Mouse (Mus musculus) forebrain, embryonic 14.5 days (tissue): ENCODE results near the gene Borcs6. TPM values are rescaled to one million over a fixed set of nuclear protein-coding genes. Genes with fewer than 3 reads are reported as not detected.

Experiments
- ATAC-seq: fragments of 200-750 bp; cut with Nextera tagmentation; 2 replicates; pipeline ENCODE4 v1.8.0; 2017; ENCODE audit warnings: mild to moderate bottlenecking, moderate library complexity
- DNase-seq: peaks from one replicate; pipeline ENCODE4 v3.0.0-alpha.2; 2015; ENCODE audit warnings: low spot score
- H3K27ac ChIP-seq: fragments of 300-500 bp; sonication (generic); 2 replicates; pipeline ENCODE4 v1.5.1; 2014; ENCODE audit warnings: low read depth, mild to moderate bottlenecking, control low read depth, low read length, moderate library complexity
- H3K27me3 ChIP-seq: fragments of 300-500 bp; sonication (generic); replicated peaks from 2 replicates; pipeline ENCODE4 v1.6.1; 2014; ENCODE audit warnings: low read length, control low read depth, mixed read lengths; ENCODE audit not compliant: control insufficient read depth, insufficient read depth
- H3K36me3 ChIP-seq: fragments of 300-500 bp; sonication (generic); 2 replicates; pipeline ENCODE4 v1.6.1; 2014; ENCODE audit warnings: low read length, control low read depth; ENCODE audit not compliant: control insufficient read depth, insufficient read depth
- H3K4me1 ChIP-seq: fragments of 300-500 bp; sonication (generic); 2 replicates; pipeline ENCODE4 v1.6.1; 2014; ENCODE audit warnings: antibody characterized with exemption, low read length, control low read depth; ENCODE audit not compliant: control insufficient read depth, insufficient read depth
- H3K4me2 ChIP-seq: fragments of 300-500 bp; sonication (generic); 2 replicates; pipeline ENCODE4 v1.6.1; 2014; ENCODE audit warnings: mild to moderate bottlenecking, control low read depth, low read length
- H3K4me3 ChIP-seq: fragments of 300-500 bp; sonication (generic); 2 replicates; pipeline ENCODE4 v1.5.1; 2014; ENCODE audit warnings: low read depth, low read length, control low read depth
- H3K9ac ChIP-seq: fragments of 300-500 bp; sonication (generic); 2 replicates; pipeline ENCODE4 v1.6.1; 2014; ENCODE audit warnings: mild to moderate bottlenecking, low read length, control low read depth, moderate library complexity
- H3K9me3 ChIP-seq: fragments of 300-500 bp; sonication (generic); replicated peaks from 2 replicates; pipeline ENCODE4 v1.6.1; 2016; ENCODE audit warnings: low read length, control low read depth, mixed read lengths; ENCODE audit not compliant: control insufficient read depth
- WGBS: fragments of 180-500 bp; shearing (Covaris S2); extraction: QIAGEN DNeasy Blood & Tissue Kit; methylation state at CpG from one replicate; pipeline ENCODE4 v1.1.7; 2014; 5-methylcytosine and 5-hydroxymethylcytosine counted together
- polyA plus RNA-seq: library from polyadenylated mRNA; unstranded; fragments of >200 nt; fragmentation: Nextera tagmentation; extraction: Ambion mirVana; gene quantifications from 2 replicates; pipeline ENCODE4 v1.2.1, GENCODE M21; 2014

Gene Borcs6
- polyA plus RNA-seq, 1 experiment from 2014 or later, result 10.7 TPM

DNA sequence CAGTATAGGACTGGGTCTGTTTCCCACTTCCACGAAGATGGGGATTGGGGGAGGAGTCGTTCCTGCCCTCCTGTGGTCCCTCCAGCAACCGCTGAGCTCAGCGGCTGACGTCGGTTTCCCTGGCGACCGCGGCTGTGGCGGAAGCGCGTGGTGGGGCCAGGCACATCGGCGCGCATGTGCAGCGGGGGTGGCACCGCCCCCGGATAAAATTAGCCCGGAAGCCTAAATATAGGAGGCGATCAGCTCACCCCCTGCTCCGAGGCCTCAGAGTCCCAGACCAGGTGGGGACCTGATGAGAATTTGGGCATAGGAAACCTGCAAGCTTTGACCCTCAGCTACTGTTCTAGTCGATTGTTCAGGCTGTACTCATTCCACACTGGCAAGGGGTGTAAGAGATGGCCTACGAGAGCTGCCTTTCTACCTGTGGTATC, 40.4 kb downstream of the Borcs6 start:
- peak overlapping the region; percentile 84 for H3K4me2 ChIP-seq
- H3K36me3 ChIP-seq, result peaks cover 41% of the 10 kb centered on the region
- WGBS, result under 1% methylated on average over 23 of the region's 23 CpGs

DNA sequence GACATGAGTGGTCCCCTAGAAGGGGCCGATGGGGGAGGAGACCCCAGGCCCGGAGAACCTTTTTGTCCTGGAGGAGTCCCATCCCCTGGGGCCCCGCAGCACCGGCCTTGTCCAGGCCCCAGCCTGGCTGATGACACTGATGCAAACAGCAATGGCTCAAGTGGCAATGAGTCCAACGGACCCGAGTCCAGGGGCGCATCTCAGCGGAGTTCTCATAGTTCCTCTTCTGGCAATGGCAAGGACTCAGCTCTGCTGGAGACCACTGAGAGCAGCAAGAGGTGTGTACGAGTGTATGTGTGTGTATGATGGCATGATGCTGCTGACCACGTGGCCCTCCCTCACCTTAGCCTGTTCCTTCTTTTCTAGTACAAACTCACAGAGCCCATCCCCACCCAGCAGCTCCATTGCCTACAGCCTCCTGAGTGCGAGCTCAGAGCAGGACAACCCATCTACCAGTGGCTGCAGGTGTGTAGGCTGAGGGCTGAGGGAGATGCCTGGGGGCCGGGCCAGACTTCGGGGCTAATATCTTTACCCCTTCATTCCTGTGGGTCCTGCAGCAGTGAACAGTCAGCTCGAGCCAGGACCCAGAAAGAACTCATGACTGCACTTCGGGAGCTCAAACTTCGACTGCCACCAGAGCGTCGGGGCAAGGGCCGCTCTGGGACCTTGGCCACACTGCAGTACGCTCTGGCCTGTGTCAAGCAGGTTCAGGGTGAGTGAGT, 41.3 kb downstream of the Borcs6 start:
- Histone ChIP-seq H3K9me3 (no peaks in the 10 kb centered on the region), H3K36me3 (peaks cover 49% of the 10 kb centered on the region), H3K27ac (no peak overlapping the region), H3K4me3 (no peak overlapping the region), H3K27me3 (no peaks in the 10 kb centered on the region), H3K4me1 (peaks cover 33% of the 10 kb centered on the region), H3K9ac (no peak overlapping the region), H3K4me2 (peak overlapping the region; percentile 84)
- WGBS, result 92% methylated on average over 20 of the region's 20 CpGs
- DNase-seq, result no peak
- ATAC-seq, result no peak

More for the DNA sequence above, 40.4 kb downstream of the Borcs6 start:
- DNase-seq (peak; percentile 90), ATAC-seq (peak; percentile 29)
- Histone ChIP-seq H3K9me3 (no peaks in the 10 kb centered on the region), H3K4me3 (peak overlapping the region; percentile 46), H3K27ac (peak overlapping the region; percentile 63), H3K4me1 (peaks cover 40% of the 10 kb centered on the region), H3K9ac (peak overlapping the region; percentile 71), H3K27me3 (no peaks in the 10 kb centered on the region)

DNA sequence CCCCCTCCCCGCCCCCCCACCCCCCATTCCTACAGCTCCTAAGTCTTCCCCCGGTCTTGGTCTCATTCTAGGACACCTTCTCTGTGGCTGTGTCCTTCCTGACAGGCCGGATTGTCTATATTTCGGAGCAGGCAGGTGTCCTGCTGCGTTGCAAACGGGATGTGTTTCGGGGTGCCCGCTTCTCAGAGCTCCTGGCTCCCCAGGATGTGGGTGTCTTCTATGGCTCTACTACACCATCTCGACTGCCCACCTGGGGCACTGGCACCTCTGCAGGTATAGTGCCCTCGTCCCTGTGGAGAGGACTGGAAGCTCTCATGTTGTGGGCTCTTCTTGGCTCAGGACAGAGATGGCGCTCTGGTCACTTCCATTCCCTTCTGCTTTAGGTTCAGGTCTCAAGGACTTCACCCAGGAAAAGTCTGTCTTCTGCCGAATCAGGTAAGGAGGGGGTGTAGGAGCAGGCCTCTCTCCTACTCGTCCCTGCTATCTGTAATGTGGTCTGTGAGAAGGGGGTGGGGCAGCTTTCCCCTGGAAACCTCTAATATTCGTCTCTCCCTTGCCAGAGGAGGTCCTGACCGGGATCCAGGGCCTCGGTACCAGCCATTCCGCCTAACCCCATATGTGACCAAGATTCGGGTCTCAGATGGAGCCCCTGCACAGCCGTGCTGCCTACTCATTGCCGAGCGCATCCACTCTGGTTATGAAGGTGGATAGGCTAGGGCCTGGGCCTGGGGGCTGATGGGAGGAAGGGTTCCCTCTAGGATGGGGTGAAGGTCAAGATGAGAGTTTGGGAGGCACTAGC, 42.3 kb downstream of the Borcs6 start:
- Histone ChIP-seq H3K36me3 (peaks cover 59% of the 10 kb centered on the region), H3K9me3 (no peaks in the 10 kb centered on the region), H3K27ac (no peak overlapping the region), H3K4me1 (peaks cover 25% of the 10 kb centered on the region), H3K4me3 (no peak overlapping the region), H3K27me3 (no peaks in the 10 kb centered on the region), H3K9ac (no peak overlapping the region), H3K4me2 (no peak overlapping the region)
- ATAC-seq (no peak), DNase-seq (no peak)
- WGBS, result 89% methylated on average over 21 of the region's 21 CpGs

DNA sequence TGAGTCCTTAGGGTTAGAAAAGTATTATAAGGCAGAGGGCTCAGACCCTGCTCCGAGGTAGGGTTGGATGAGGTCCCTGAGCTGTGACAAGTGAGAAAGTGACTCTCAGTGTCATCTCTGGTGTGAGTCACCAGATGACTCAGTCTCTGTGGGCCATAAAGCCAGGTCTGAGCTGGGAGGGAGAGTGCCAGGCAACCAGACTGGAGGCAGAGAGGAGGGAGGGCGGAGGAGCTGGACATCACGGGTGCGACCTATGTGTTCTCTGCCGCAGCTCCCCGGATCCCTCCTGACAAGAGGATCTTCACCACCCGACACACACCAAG, 42.8 kb downstream of the Borcs6 start:
- no peak overlapping the region for H3K27ac ChIP-seq
- ATAC-seq, result no peak
- H3K9me3 ChIP-seq, result no peaks in the 10 kb centered on the region
- H3K9ac ChIP-seq, result no peak overlapping the region
- no peaks in the 10 kb centered on the region for H3K27me3 ChIP-seq
- DNase-seq, result no peak
- 93% methylated on average over 7 of the region's 7 CpGs for WGBS
- H3K4me1 ChIP-seq, result peaks cover 21% of the 10 kb centered on the region
- H3K4me3 ChIP-seq, result no peak overlapping the region
- no peak overlapping the region for H3K4me2 ChIP-seq
- peaks cover 65% of the 10 kb centered on the region for H3K36me3 ChIP-seq

DNA sequence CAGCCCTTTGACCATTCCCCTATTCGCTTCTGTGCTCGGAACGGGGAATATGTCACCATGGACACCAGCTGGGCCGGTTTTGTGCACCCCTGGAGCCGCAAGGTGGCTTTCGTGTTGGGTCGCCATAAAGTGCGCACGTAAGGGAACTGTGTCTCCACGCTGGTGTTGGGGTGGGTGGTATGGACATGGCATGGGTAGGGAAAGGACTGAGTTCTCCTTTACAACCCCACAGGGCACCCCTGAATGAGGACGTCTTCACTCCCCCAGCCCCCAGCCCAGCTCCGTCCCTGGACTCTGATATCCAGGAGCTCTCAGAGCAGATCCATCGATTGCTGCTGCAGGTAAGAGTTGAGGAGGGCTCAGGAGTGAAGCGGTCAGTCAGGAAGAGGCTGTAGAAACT, 43.6 kb downstream of the Borcs6 start:
- no peak overlapping the region for H3K27ac ChIP-seq
- H3K9me3 ChIP-seq, result no peaks in the 10 kb centered on the region
- WGBS, result 91% methylated on average over 14 of the region's 14 CpGs
- no peaks in the 10 kb centered on the region for H3K27me3 ChIP-seq
- ATAC-seq (no peak), DNase-seq (no peak)
- no peak overlapping the region for H3K4me2 ChIP-seq
- no peak overlapping the region for H3K4me3 ChIP-seq
- H3K9ac ChIP-seq, result no peak overlapping the region
- peaks cover 72% of the 10 kb centered on the region for H3K36me3 ChIP-seq
- peaks cover 13% of the 10 kb centered on the region for H3K4me1 ChIP-seq

GRCm38 (mm10) chr11:69103531-69104435, 44.3 kb downstream of the Borcs6 start:
- Histone ChIP-seq H3K9me3 (no peaks in the 10 kb centered on the region), H3K27ac (no peak overlapping the region), H3K4me1 (peaks cover 7% of the 10 kb centered on the region), H3K27me3 (no peaks in the 10 kb centered on the region), H3K4me2 (no peak overlapping the region), H3K36me3 (peaks cover 79% of the 10 kb centered on the region), H3K9ac (no peak overlapping the region), H3K4me3 (no peak overlapping the region)
- DNase-seq (no peak), ATAC-seq (no peak)
- WGBS, result 93% methylated on average over 15 of the region's 15 CpGs

DNA sequence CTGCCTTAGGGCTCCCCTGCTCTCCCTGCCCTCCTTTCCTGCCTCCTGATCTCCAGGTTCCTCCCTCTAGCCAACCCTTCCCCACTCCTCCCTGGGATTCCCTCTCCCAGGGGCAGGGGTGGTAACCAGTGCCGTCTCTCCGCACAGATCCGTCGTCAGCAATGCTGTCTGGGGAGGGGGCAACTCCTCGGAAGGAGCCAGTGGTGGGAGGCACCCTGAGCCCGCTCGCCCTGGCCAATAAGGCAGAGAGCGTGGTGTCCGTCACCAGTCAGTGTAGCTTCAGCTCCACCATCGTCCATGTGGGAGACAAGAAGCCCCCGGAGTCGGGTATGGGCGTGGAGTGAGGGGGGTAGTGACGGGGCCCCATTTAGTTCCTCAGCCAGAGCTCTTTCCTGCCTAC, 45.0 kb downstream of the Borcs6 start:
- H3K4me1 ChIP-seq, result peaks cover 2% of the 10 kb centered on the region
- H3K27me3 ChIP-seq, result no peaks in the 10 kb centered on the region
- H3K4me3 ChIP-seq, result no peak overlapping the region
- no peak overlapping the region for H3K9ac ChIP-seq
- DNase-seq, result no peak
- H3K4me2 ChIP-seq, result no peak overlapping the region
- no peak overlapping the region for H3K27ac ChIP-seq
- H3K36me3 ChIP-seq, result peaks cover 86% of the 10 kb centered on the region
- ATAC-seq, result no peak
- H3K9me3 ChIP-seq, result no peaks in the 10 kb centered on the region
- 89% methylated on average over 14 of the region's 14 CpGs for WGBS

GRCm38 (mm10) chr11:69105227-69105626, 45.7 kb downstream of the Borcs6 start:
- Histone ChIP-seq H3K36me3 (peaks cover 88% of the 10 kb centered on the region), H3K4me2 (no peak overlapping the region), H3K4me3 (no peak overlapping the region), H3K4me1 (no peaks in the 10 kb centered on the region), H3K27ac (no peak overlapping the region), H3K27me3 (no peaks in the 10 kb centered on the region), H3K9me3 (no peaks in the 10 kb centered on the region), H3K9ac (no peak overlapping the region)
- WGBS, result 92% methylated on average over 6 of the region's 6 CpGs
- ATAC-seq (no peak), DNase-seq (no peak)
